ENCODE assay signal across 14 mouse cellular contexts in the genomic region with DNA sequence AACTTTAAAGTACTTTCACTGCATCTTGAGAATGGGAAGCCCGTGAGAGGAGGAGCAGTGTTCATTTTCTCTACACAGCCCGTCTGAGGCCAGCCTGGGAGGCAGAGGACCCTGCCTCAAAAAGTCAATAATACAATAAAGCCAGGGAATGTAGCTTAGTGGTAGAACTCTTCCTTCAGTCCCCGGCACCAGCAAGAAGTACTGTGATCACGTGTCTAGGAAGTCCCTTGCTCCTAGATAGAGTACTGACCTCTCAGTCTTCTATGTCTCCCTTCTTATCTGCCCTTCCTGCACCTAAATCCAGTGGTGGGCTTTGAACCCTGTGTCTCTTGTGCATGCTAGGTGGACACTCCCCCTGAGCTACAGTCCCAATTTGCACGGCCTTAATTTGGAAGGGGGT. TPM values are rescaled to one million over a fixed set of nuclear protein-coding genes. Genes with fewer than 3 reads are reported as not detected.
A peak's percentile ranks its signal among the peaks of the same experiment; 100 is the strongest.
DNase-seq lines count a peak whose midpoint lies in the region; ATAC-seq and TF ChIP-seq lines count a peak whose summit lies in the region.
"Had no signal": no experiment of that assay in that cellular context is flagged by ENCODE, and none has a peak within 500 bp of the region (broad histone marks: within the 10 kb centered on the region; RNA-seq: fewer than 3 reads in every experiment).

No protein-coding gene starts in this region.

- ATAC-seq in kidney, postnatal 0 days (replicated peaks; ENCODE audit: low FRiP score, low read depth) = no peak
- ATAC-seq in stomach, embryonic 14.5 days (ENCODE audit: insufficient number of reproducible peaks, insufficient read depth, low FRiP score, low read depth) = no peak
- ATAC-seq: forebrain, embryonic 16.5 days had no signal

- H3K4me2 ChIP-seq in kidney, postnatal 0 days (ENCODE audit: low read length) = no peak overlapping the region
- H3K4me2 ChIP-seq in stomach, embryonic 14.5 days (replicated peaks; ENCODE audit: low read depth, low read length) = no peak overlapping the region
- H3K4me2 ChIP-seq: embryonic facial prominence, embryonic 12.5 days; limb, embryonic 12.5 days had no signal

- H3K36me3 ChIP-seq in heart, embryonic 10.5 days = no peaks in the 10 kb centered on the region
- H3K36me3 ChIP-seq in kidney, postnatal 0 days (ENCODE audit: insufficient read depth, low read length) = no peaks in the 10 kb centered on the region
- no peaks in the 10 kb centered on the region for H3K36me3 ChIP-seq in stomach, embryonic 14.5 days (ENCODE audit: control insufficient read depth, insufficient read depth, low read length)
- H3K36me3 ChIP-seq: embryonic facial prominence, embryonic 12.5 days; limb, embryonic 12.5 days had no signal

- no peak overlapping the region for H3K9ac ChIP-seq in kidney, postnatal 0 days (ENCODE audit: low read depth, low read length)
- no peak overlapping the region for H3K9ac ChIP-seq in stomach, embryonic 14.5 days (replicated peaks; ENCODE audit: low read depth, low read length)
- H3K9ac ChIP-seq: embryonic facial prominence, embryonic 12.5 days; limb, embryonic 12.5 days had no signal

- H3K4me3 ChIP-seq in heart, embryonic 10.5 days = no peak overlapping the region
- H3K4me3 ChIP-seq in kidney, postnatal 0 days (replicated peaks; ENCODE audit: low read depth, low read length) = no peak overlapping the region
- H3K4me3 ChIP-seq in stomach, embryonic 14.5 days (ENCODE audit: low read depth, low read length) = no peak overlapping the region
- H3K4me3 ChIP-seq: embryonic facial prominence, embryonic 12.5 days; limb, embryonic 12.5 days had no signal

- H3K27ac ChIP-seq in heart, embryonic 10.5 days = peak overlapping the region; percentile 83; the same call in 1 of the 2 replicates
- 0 out of 2 replicates have a peak overlapping the region, but pooled peaks have one; percentile 5 for H3K27ac ChIP-seq in kidney, postnatal 0 days
- peak overlapping the region; percentile 12; the same call in 1 of the 2 replicates for H3K27ac ChIP-seq in stomach, embryonic 14.5 days (ENCODE audit: low read length)
- H3K27ac ChIP-seq: embryonic facial prominence, embryonic 12.5 days had no signal

- no peak for DNase-seq in heart, embryonic 10.5 days (ENCODE audit: low spot score)
- DNase-seq in heart, adult 9 months (ENCODE audit: low spot score in 2 of 2) = no peak
- no peak for DNase-seq in kidney, postnatal 0 days (ENCODE audit: low spot score)
- no peak for DNase-seq in kidney, postnatal 36 days
- DNase-seq in c-Kit-positive CD71-positive TER-119-positive erythroid progenitor cells, embryonic 14.5 days (ENCODE audit: low spot score) = peak; percentile 19
- DNase-seq in cerebellum, adult 9-10 months = no peak
- DNase-seq: cerebellum, postnatal 10 days; gastrocnemius, postnatal 36 days; kidney, postnatal 25 days; right cerebral cortex, adult 18-20 months had no signal

- no peaks in the 10 kb centered on the region for H3K9me3 ChIP-seq in heart, embryonic 10.5 days
- H3K9me3 ChIP-seq in kidney, postnatal 0 days (replicated peaks; ENCODE audit: low read length) = no peaks in the 10 kb centered on the region
- no peaks in the 10 kb centered on the region for H3K9me3 ChIP-seq in stomach, embryonic 14.5 days (ENCODE audit: control insufficient read depth, low read depth, low read length)
- H3K9me3 ChIP-seq: embryonic facial prominence, embryonic 12.5 days; limb, embryonic 12.5 days had no signal

- WGBS in heart, embryonic 10.5 days = 61% methylated on average over 5 of the region's 5 CpGs
- 87% methylated on average over 5 of the region's 5 CpGs for WGBS in kidney, postnatal 0 days
- WGBS in stomach, embryonic 14.5 days = 62% methylated on average over 5 of the region's 5 CpGs

- H3K27me3 ChIP-seq in heart, embryonic 10.5 days (ENCODE audit: insufficient read depth, poor library complexity, severe bottlenecking) = no peaks in the 10 kb centered on the region
- H3K27me3 ChIP-seq in kidney, postnatal 0 days (ENCODE audit: insufficient read depth, low read length) = no peaks in the 10 kb centered on the region
- no peaks in the 10 kb centered on the region for H3K27me3 ChIP-seq in stomach, embryonic 14.5 days (ENCODE audit: control insufficient read depth, insufficient read depth, low read length)
- H3K27me3 ChIP-seq: embryonic facial prominence, embryonic 12.5 days; limb, embryonic 12.5 days had no signal

- no peak for TF ChIP-seq CTCF in kidney, postnatal 0 days (IDR thresholded peaks at IDR 0.05; ENCODE audit: low read depth)

- H3K4me1 ChIP-seq in heart, embryonic 10.5 days = peaks cover 60% of the 10 kb centered on the region
- 0 out of 2 replicates have a peak, but pooled peaks cover 5% of the 10 kb centered on the region for H3K4me1 ChIP-seq in kidney, postnatal 0 days (replicated peaks; ENCODE audit: insufficient read depth, low read length)
- peaks cover 8% of the 10 kb centered on the region for H3K4me1 ChIP-seq in stomach, embryonic 14.5 days (ENCODE audit: control insufficient read depth, insufficient read depth, low read length)

RNA-seq across cellular contexts. Expression of gene Noct, which starts 6.6 kb away (rescaled TPM):
- 10.7 and 13.7 TPM in 2 replicates for polyA plus RNA-seq in heart, embryonic 10.5 days (2016; fragmentation: Nextera tagmentation; extraction: Ambion mirVana)
- 6.0 and 7.1 TPM in 2 replicates for polyA plus RNA-seq in kidney, postnatal 0 days (2015; fragmentation: Nextera tagmentation; extraction: Ambion mirVana)
- 8.3 and 11.6 TPM in 2 replicates for polyA plus RNA-seq in stomach, embryonic 14.5 days (2014; fragmentation: Nextera tagmentation; extraction: Ambion mirVana)

Comparison
In these comparisons a context has a peak if more than half of its experiments do, and no peak if none do; other contexts are left out.
1. H3K27ac ChIP-seq: peak in every context shown above with its lines; median percentile 83 in heart, embryonic 10.5 days; 12 in stomach, embryonic 14.5 days; 5 in kidney, postnatal 0 days.